Mouse (Mus musculus) cerebellum, postnatal 36 days (tissue): Measurements from ENCODE around the gene Tmtc4.

Source experiments
- DNase-seq, 2 experiments: peaks; one replicate each; pipeline ENCODE4 v3.0.0; 2021 to 2022; ENCODE audit warnings: mixed read lengths in 2 of 2

The Tmtc4 gene

GRCm38 (mm10) chr14:122901177-122901576 lies 82.7 kb downstream of the Tmtc4 start:
- DNase-seq: no peak

- peak in 1 of 2 experiments; percentile 46 for DNase-seq
Observed at GRCm38 (mm10) chr14:122900679-122901078, 83.2 kb downstream of the Tmtc4 start.

- DNase-seq: no peak
Observed at GRCm38 (mm10) chr14:122898550-122898949, 85.3 kb downstream of the Tmtc4 start.

GRCm38 (mm10) chr14:122896106-122896505 lies 87.7 kb downstream of the Tmtc4 start:
- no peak for DNase-seq

- DNase-seq: no peak
Observed at GRCm38 (mm10) chr14:122891470-122891968, 92.3 kb downstream of the Tmtc4 start.

- peak in 1 of 2 experiments; percentile 32 for DNase-seq
Observed at GRCm38 (mm10) chr14:122888480-122888872, 95.4 kb downstream of the Tmtc4 start.

- no peak for DNase-seq
Observed at GRCm38 (mm10) chr14:122887702-122888479, 95.9 kb downstream of the Tmtc4 start.

- DNase-seq: no peak
Observed at GRCm38 (mm10) chr14:122887278-122887677, 96.6 kb downstream of the Tmtc4 start.

GRCm38 (mm10) chr14:122885893-122886292 lies 97.9 kb downstream of the Tmtc4 start:
- peak; percentile 95 to 96 for DNase-seq

- DNase-seq: peak in 1 of 2 experiments; percentile 41
Observed at GRCm38 (mm10) chr14:122883821-122884584, 99.8 kb downstream of the Tmtc4 start.

GRCm38 (mm10) chr14:122883410-122883806 lies 100.4 kb downstream of the Tmtc4 start:
- no peak for DNase-seq

GRCm38 (mm10) chr14:122882795-122883409 lies 100.9 kb downstream of the Tmtc4 start:
- peak in 1 of 2 experiments; percentile 30 for DNase-seq

- no peak for DNase-seq
Observed at GRCm38 (mm10) chr14:122882201-122882639, 101.6 kb downstream of the Tmtc4 start.

- peak in 1 of 2 experiments; percentile 16 for DNase-seq
Observed at GRCm38 (mm10) chr14:122881699-122882098, 102.1 kb downstream of the Tmtc4 start.

- peak in 1 of 2 experiments; percentile 48 for DNase-seq
Observed at GRCm38 (mm10) chr14:122880291-122880690, 103.5 kb downstream of the Tmtc4 start.

GRCm38 (mm10) chr14:122877787-122878186 lies 106.0 kb downstream of the Tmtc4 start:
- peak in 1 of 2 experiments; percentile 42 for DNase-seq

- peak in 1 of 2 experiments; percentile 51 for DNase-seq
Observed at GRCm38 (mm10) chr14:122876723-122877122, 107.1 kb downstream of the Tmtc4 start.

- DNase-seq: peak; percentile 88 to 90
Observed at GRCm38 (mm10) chr14:122876163-122876562, 107.7 kb downstream of the Tmtc4 start.

GRCm38 (mm10) chr14:122875636-122876035 lies 108.2 kb downstream of the Tmtc4 start:
- DNase-seq: peak in 1 of 2 experiments; percentile 51

GRCm38 (mm10) chr14:122875056-122875455 lies 108.8 kb downstream of the Tmtc4 start:
- peak; percentile 48 to 51 for DNase-seq

- no peak for DNase-seq
Observed at GRCm38 (mm10) chr14:122872612-122873011, 111.2 kb downstream of the Tmtc4 start.

- no peak for DNase-seq
Observed at GRCm38 (mm10) chr14:122871841-122872580, 111.8 kb downstream of the Tmtc4 start.
